Mouse (Mus musculus) MEL (cell line): Measurements from ENCODE around the gene Rsph6a. TPM values are rescaled to one million over a fixed set of nuclear protein-coding genes. Genes with fewer than 3 reads are reported as not detected.

ENCODE experiments used
- DNase-seq: peaks from one replicate; pipeline ENCODE4 v3.0.0; 2011; ENCODE audit warnings: low read depth, low spot score
- H3K27ac ChIP-seq: 2 replicates; pipeline ENCODE4 v1.5.1; 2012; ENCODE audit warnings: low read depth, mild to moderate bottlenecking, control low read depth, low read length, moderate library complexity; ENCODE audit not compliant: control insufficient read depth
- H3K27me3 ChIP-seq, 2 experiments: fragments of 150-350 bp in 1 of 2; sonication (generic) in 1 of 2; 2 replicates each; pipeline ENCODE4 v1.6.1; 2012; ENCODE audit warnings: low read length in 2 of 2, mild to moderate bottlenecking in 2 of 2, improper control_type of control experiment in 1 of 2, moderate library complexity in 1 of 2; ENCODE audit not compliant: insufficient read depth in 2 of 2, control insufficient read depth in 1 of 2
- H3K36me3 ChIP-seq, 2 experiments: 2 replicates each; pipeline ENCODE4 v1.6.1; 2012 to 2014; ENCODE audit warnings: low read length in 2 of 2, improper control_type of control experiment in 1 of 2, inconsistent platforms in 1 of 2, mild to moderate bottlenecking in 1 of 2; ENCODE audit not compliant: insufficient read depth in 2 of 2, control insufficient read depth in 1 of 2
- H3K4me1 ChIP-seq, 2 experiments: fragments of 150-350 bp in 1 of 2; sonication (generic) in 1 of 2; 2 replicates each; pipeline ENCODE4 v1.6.1; 2012; ENCODE audit warnings: low read length in 2 of 2, improper control_type of control experiment in 1 of 2, mild to moderate bottlenecking in 1 of 2; ENCODE audit not compliant: insufficient read depth in 2 of 2, control insufficient read depth in 1 of 2
- H3K4me3 ChIP-seq, 2 experiments: fragments of 150-350 bp in 1 of 2; sonication (generic) in 1 of 2; 2 replicates each; pipeline ENCODE4 v1.5.1; 2012; ENCODE audit warnings: low read depth in 2 of 2, low read length in 2 of 2, mild to moderate bottlenecking in 2 of 2, moderate library complexity in 2 of 2, control low read depth in 1 of 2, improper control_type of control experiment in 1 of 2; ENCODE audit not compliant: control insufficient read depth in 1 of 2, insufficient read depth in 1 of 2
- H3K79me2 ChIP-seq: 2 replicates; pipeline ENCODE4 v1.6.1; 2012; ENCODE audit warnings: mild to moderate bottlenecking, low read length, moderate library complexity; ENCODE audit not compliant: control insufficient read depth, poor library complexity, insufficient read depth
- H3K9ac ChIP-seq: 2 replicates; pipeline ENCODE4 v1.6.1; 2012; ENCODE audit warnings: low read depth, mild to moderate bottlenecking, control low read depth, low read length, moderate library complexity; ENCODE audit not compliant: control insufficient read depth, poor library complexity, severe bottlenecking
- H3K9me3 ChIP-seq: fragments of 150-350 bp; sonication (generic); replicated peaks from 2 replicates; pipeline ENCODE4 v1.6.1; 2012; ENCODE audit warnings: mild to moderate bottlenecking, low read length, improper control_type of control experiment, moderate library complexity; ENCODE audit not compliant: insufficient read depth
- CHD1 ChIP-seq: IDR thresholded peaks from 2 replicates; pipeline ENCODE4 v1.6.1; 2012; ENCODE audit warnings: low read depth, mild to moderate bottlenecking, inconsistent platforms, low read length, improper control_type of control experiment
- CHD2 ChIP-seq: IDR thresholded peaks from 2 replicates; pipeline ENCODE4 v1.6.1; 2011; ENCODE audit warnings: low read length, improper control_type of control experiment
- E2F4 ChIP-seq: IDR thresholded peaks from 2 replicates; pipeline ENCODE4 v1.6.1; 2011; ENCODE audit warnings: low read depth, low read length, improper control_type of control experiment, borderline replicate concordance
- ELF1 ChIP-seq: IDR thresholded peaks from 2 replicates; pipeline ENCODE4 v1.6.1; 2014; ENCODE audit warnings: low read depth, mild to moderate bottlenecking, inconsistent platforms, low read length, improper control_type of control experiment, moderate library complexity
- ETS1 ChIP-seq: IDR thresholded peaks from 2 replicates; pipeline ENCODE4 v1.6.1; 2012; ENCODE audit warnings: low read depth, mild to moderate bottlenecking, inconsistent platforms, low read length, improper control_type of control experiment, moderate library complexity
- GABPA ChIP-seq: IDR thresholded peaks from 2 replicates; pipeline ENCODE4 v1.6.1; 2012; ENCODE audit warnings: low read depth, mild to moderate bottlenecking, inconsistent platforms, low read length, improper control_type of control experiment, moderate library complexity
- GATA1 ChIP-seq: IDR thresholded peaks from 2 replicates; pipeline ENCODE4 v1.6.1; 2011; ENCODE audit warnings: low read depth, low read length, improper control_type of control experiment
- HCFC1 ChIP-seq: IDR thresholded peaks from 2 replicates; pipeline ENCODE4 v1.6.1; 2012; ENCODE audit warnings: low read depth, mild to moderate bottlenecking, inconsistent platforms, low read length, improper control_type of control experiment, moderate library complexity
- KAT2A ChIP-seq: conservative IDR thresholded peaks from 2 replicates; pipeline ENCODE4 v1.6.1; 2012; ENCODE audit warnings: low read depth, low read length, improper control_type of control experiment, inconsistent platforms
- MAZ ChIP-seq: IDR thresholded peaks from 2 replicates; pipeline ENCODE4 v1.6.1; 2012; ENCODE audit warnings: low read depth, mild to moderate bottlenecking, inconsistent platforms, low read length, improper control_type of control experiment
- MYC ChIP-seq: IDR thresholded peaks from 2 replicates; pipeline ENCODE4 v1.6.1; 2011; ENCODE audit warnings: low read depth, mild to moderate bottlenecking, low read length, improper control_type of control experiment, moderate library complexity
- POLR2AphosphoS2 ChIP-seq: IDR thresholded peaks from 2 replicates; pipeline ENCODE4 v1.6.1; 2011; ENCODE audit warnings: low read length, improper control_type of control experiment
- SIN3A ChIP-seq: IDR thresholded peaks from 2 replicates; pipeline ENCODE4 v1.6.1; 2012; ENCODE audit warnings: low read length, improper control_type of control experiment, inconsistent platforms
- TBP ChIP-seq: IDR thresholded peaks from 2 replicates; pipeline ENCODE4 v1.8.0; 2011; ENCODE audit warnings: low read depth, low read length, improper control_type of control experiment
- TCF12 ChIP-seq: IDR thresholded peaks from 2 replicates; pipeline ENCODE4 v1.6.1; 2014; ENCODE audit warnings: low read depth, mild to moderate bottlenecking, inconsistent platforms, low read length, improper control_type of control experiment, moderate library complexity
- UBTF ChIP-seq: IDR thresholded peaks from 2 replicates; pipeline ENCODE4 v1.6.1; 2012; ENCODE audit warnings: low read depth, mild to moderate bottlenecking, inconsistent platforms, low read length, improper control_type of control experiment, moderate library complexity, borderline replicate concordance; ENCODE audit not compliant: insufficient read depth
- ZC3H11A ChIP-seq: IDR thresholded peaks from 2 replicates; pipeline ENCODE4 v1.6.1; 2012; ENCODE audit warnings: low read depth, mild to moderate bottlenecking, inconsistent platforms, low read length, improper control_type of control experiment
- ZKSCAN1 ChIP-seq: IDR thresholded peaks from 2 replicates; pipeline ENCODE4 v1.6.1; 2012; ENCODE audit warnings: low read depth, mild to moderate bottlenecking, inconsistent platforms, low read length, improper control_type of control experiment, moderate library complexity
- ZNF384 ChIP-seq: IDR thresholded peaks from 2 replicates; pipeline ENCODE4 v1.6.1; 2012; ENCODE audit warnings: low read depth, mild to moderate bottlenecking, inconsistent platforms, low read length, improper control_type of control experiment
- polyA plus RNA-seq, 2 experiments: library from polyadenylated mRNA; stranded (reverse) in 1 of 2; unstranded in 1 of 2; fragments of >175 nt in 1 of 2; fragments of >200 nt in 1 of 2; gene quantifications; 2 replicates each; pipeline versions ENCODE4 v1.2.1 to v1.2.4; 2012; ENCODE audit warnings: low replicate concordance in 2 of 2, low read depth in 1 of 2; ENCODE audit not compliant: insufficient read length in 2 of 2, insufficient read depth in 1 of 2, missing spikeins in 1 of 2
- total RNA-seq: library from RNA; depleted of rRNA; stranded (reverse); fragments of 300-350 nt; gene quantifications from 2 replicates; pipeline ENCODE4 v1.2.3, GENCODE M21; 2012

Rsph6a gene
- total and polyA plus RNA-seq, 3 experiments: 0.04 to 0.23 TPM; not detected in 1

- no peak for TF ChIP-seq ZKSCAN1
Measured at GRCm38 (mm10) chr7:19006476-19006875, 48.0 kb upstream of the Rsph6a start (continued).

DNA sequence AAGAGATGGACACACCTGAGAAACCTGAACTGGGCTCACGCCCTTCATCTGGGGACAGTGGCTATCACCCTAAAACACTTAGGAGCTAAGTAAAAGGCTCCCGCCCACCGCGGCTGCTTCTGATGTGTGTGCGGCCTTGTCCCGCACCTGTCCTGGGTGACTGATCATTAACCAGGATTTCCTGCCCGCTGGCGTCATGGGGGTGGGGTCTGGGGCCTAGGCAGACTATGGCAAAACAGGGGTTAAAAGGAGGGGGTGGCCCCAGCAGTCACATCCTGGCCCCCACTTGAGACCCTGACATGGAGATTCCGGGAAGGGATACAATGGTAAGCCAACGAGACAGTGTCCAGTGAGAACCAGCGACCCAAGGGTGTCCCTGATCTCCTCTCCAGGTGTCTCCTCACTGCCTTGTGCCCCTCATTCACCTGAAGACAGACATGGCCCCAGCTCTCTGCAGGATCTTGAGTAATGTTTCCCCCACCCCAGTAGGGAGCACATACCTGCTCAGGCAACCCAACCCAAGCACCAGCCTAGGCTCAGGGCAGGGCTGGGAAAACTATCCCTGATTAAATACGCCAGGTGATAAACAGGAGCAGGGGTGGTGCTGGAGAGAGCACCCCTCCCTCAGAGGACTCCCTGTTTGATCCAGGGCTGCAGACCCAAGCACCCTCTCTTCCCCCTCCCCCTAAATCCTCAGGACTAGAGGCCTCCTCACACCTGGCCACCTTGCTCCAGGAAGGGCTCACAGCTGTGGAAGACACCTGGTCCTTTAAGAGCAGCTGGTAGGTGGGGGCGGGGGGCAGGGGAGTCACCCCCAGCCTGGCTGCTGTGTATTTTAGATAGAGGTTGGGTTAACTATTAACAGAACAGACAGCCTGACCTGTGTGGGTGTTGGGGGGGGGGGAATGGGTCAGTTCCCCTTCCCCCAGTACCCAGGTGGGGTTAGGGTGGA lies 47.2 kb upstream of the Rsph6a start:
- Histone ChIP-seq H3K4me3 (no peak overlapping the region), H3K27ac (no peak overlapping the region)
- no peak for DNase-seq

GRCm38 (mm10) chr7:19010581-19010980 lies 43.9 kb upstream of the Rsph6a start:
- no peak overlapping the region for H3K4me3 ChIP-seq
- no peaks in the 10 kb centered on the region for H3K27me3 ChIP-seq

More for the DNA sequence above, 47.2 kb upstream of the Rsph6a start:
- peaks cover 23% of the 10 kb centered on the region for H3K79me2 ChIP-seq
- H3K9me3 ChIP-seq: no peaks in the 10 kb centered on the region
- TF ChIP-seq POLR2AphosphoS2: peak; percentile 70
- 0 out of 2 replicates have a peak, but pooled peaks have one; percentile 12 for TF ChIP-seq TCF12
- no peak for TF ChIP-seq UBTF
- no peak for TF ChIP-seq KAT2A
- no peak for TF ChIP-seq CHD1
- no peak for TF ChIP-seq GABPA
- TF ChIP-seq ETS1: no peak
- no peak for TF ChIP-seq TBP
- TF ChIP-seq CHD2: no peak
- TF ChIP-seq ZC3H11A: no peak
- no peak for TF ChIP-seq GATA1
- TF ChIP-seq ZNF384: no peak
- TF ChIP-seq, all 39 proteins: peak for 2
- H3K36me3 ChIP-seq: peaks cover 0 to 9% of the 10 kb centered on the region in 2 experiments; a peak in 3 of 4 replicates
- no peaks in the 10 kb centered on the region for H3K27me3 ChIP-seq
- H3K4me1 ChIP-seq: peaks cover under 1 to 16% of the 10 kb centered on the region in 2 experiments; a peak in 3 of 4 replicates
- H3K9ac ChIP-seq: no peak overlapping the region

More at GRCm38 (mm10) chr7:19010581-19010980, 43.9 kb upstream of the Rsph6a start:
- no peak for DNase-seq
- H3K9me3 ChIP-seq: no peaks in the 10 kb centered on the region
- peaks cover 0 to 7% of the 10 kb centered on the region in 2 experiments; a peak in 3 of 4 replicates for H3K36me3 ChIP-seq
- no peak overlapping the region for H3K9ac ChIP-seq
- H3K4me1 ChIP-seq: peaks cover 0 to 8% of the 10 kb centered on the region in 2 experiments; a peak in 2 of 4 replicates
- peaks cover 6% of the 10 kb centered on the region for H3K79me2 ChIP-seq
- TF ChIP-seq MYC (no peak), CHD1 (no peak), TBP (no peak), KAT2A (no peak), POLR2AphosphoS2 (no peak), MAZ (no peak), ETS1 (no peak), GABPA (no peak), HCFC1 (no peak), ELF1 (no peak), E2F4 (no peak), GATA1 (no peak), SIN3A (no peak)
- TF ChIP-seq, all 39 proteins: peak for 0
- no peak overlapping the region for H3K27ac ChIP-seq
